Mouse (Mus musculus) limb, embryonic 14.5 days (tissue): ENCODE data around the gene Apol6. TPM values are rescaled to one million over a fixed set of nuclear protein-coding genes. Genes with fewer than 3 reads are reported as not detected.

Source experiments
- ATAC-seq: fragments of 200-750 bp; cut with Nextera tagmentation; 2 replicates; pipeline ENCODE4 v1.8.0; 2017; ENCODE audit warnings: low read depth, moderate number of reproducible peaks, moderate TSS enrichment; ENCODE audit not compliant: low FRiP score
- DNase-seq: peaks from one replicate; pipeline ENCODE4 v3.0.0-alpha.2; 2015; ENCODE audit warnings: low spot score
- H3K27ac ChIP-seq: fragments of 300-500 bp; sonication (generic); replicated peaks from 2 replicates; pipeline ENCODE4 v1.5.1; 2014; ENCODE audit warnings: low read depth, mild to moderate bottlenecking, low read length, moderate library complexity, mixed read lengths
- H3K27me3 ChIP-seq: fragments of 300-500 bp; sonication (generic); 2 replicates; pipeline ENCODE4 v1.6.1; 2014; ENCODE audit warnings: low read length, mixed read lengths; ENCODE audit not compliant: control insufficient read depth, insufficient read depth
- H3K36me3 ChIP-seq: fragments of 300-500 bp; sonication (generic); 2 replicates; pipeline ENCODE4 v1.6.1; 2014; ENCODE audit warnings: mild to moderate bottlenecking, low read length, moderate library complexity, mixed read lengths; ENCODE audit not compliant: control insufficient read depth, insufficient read depth
- H3K4me1 ChIP-seq: fragments of 300-500 bp; sonication (generic); 2 replicates; pipeline ENCODE4 v1.6.1; 2014; ENCODE audit warnings: antibody characterized with exemption, low read length, mixed read lengths; ENCODE audit not compliant: control insufficient read depth, insufficient read depth
- H3K4me2 ChIP-seq: fragments of 300-500 bp; sonication (generic); replicated peaks from 2 replicates; pipeline ENCODE4 v1.6.1; 2014; ENCODE audit warnings: low read depth, mild to moderate bottlenecking, low read length, moderate library complexity; ENCODE audit not compliant: severe bottlenecking
- H3K4me3 ChIP-seq: fragments of 300-500 bp; sonication (generic); replicated peaks from 2 replicates; pipeline ENCODE4 v1.5.1; 2014; ENCODE audit warnings: low read length
- H3K9ac ChIP-seq: fragments of 300-500 bp; sonication (generic); 2 replicates; pipeline ENCODE4 v1.6.1; 2014; ENCODE audit warnings: mild to moderate bottlenecking, low read depth, low read length, moderate library complexity; ENCODE audit not compliant: severe bottlenecking
- H3K9me3 ChIP-seq: fragments of 300-500 bp; sonication (generic); 2 replicates; pipeline ENCODE4 v1.6.1; 2016; ENCODE audit warnings: low read length; ENCODE audit not compliant: control insufficient read depth
- POLR2A ChIP-seq: fragments of 200-500 bp; IDR thresholded peaks from 2 replicates; pipeline ENCODE4 v1.8.0; 2012; ENCODE audit warnings: inconsistent platforms, mild to moderate bottlenecking, moderate library complexity, borderline replicate concordance; ENCODE audit not compliant: insufficient read depth, insufficient read length; ENCODE audit errors: extremely low read depth
- WGBS: fragments of 180-500 bp; shearing (Covaris S2); extraction: QIAGEN DNeasy Blood & Tissue Kit; methylation state at CpG from one replicate; pipeline ENCODE4 v1.1.7; 2014; 5-methylcytosine and 5-hydroxymethylcytosine counted together
- polyA plus RNA-seq, 2 experiments: library from polyadenylated mRNA; depleted of rRNA in 1 of 2; stranded (reverse) in 1 of 2; unstranded in 1 of 2; fragments of >200 nt; fragmentation: Nextera tagmentation in 1 of 2; extraction: Ambion mirVana in 1 of 2; gene quantifications; 2 replicates each; pipeline versions ENCODE4 v1.2.1 to v1.2.3; 2012 to 2014

Gene Apol6
- polyA plus RNA-seq, 2 experiments: 0.49 TPM; not detected in 1

GRCm38 (mm10) chr15:77069019-77069418, 24.5 kb downstream of the Apol6 start:
- WGBS: 87% methylated on average over 3 of the region's 3 CpGs
- H3K4me1 ChIP-seq: peaks cover 16% of the 10 kb centered on the region
- no peak overlapping the region for H3K27ac ChIP-seq
- no peak for ATAC-seq
- peaks cover 2% of the 10 kb centered on the region; the same call in 1 of the 2 replicates for H3K36me3 ChIP-seq
- no peak overlapping the region for H3K4me2 ChIP-seq
- TF ChIP-seq POLR2A: no peak
- H3K9me3 ChIP-seq: no peaks in the 10 kb centered on the region
- no peak for DNase-seq
- no peak overlapping the region for H3K9ac ChIP-seq
- no peak overlapping the region for H3K4me3 ChIP-seq
- H3K27me3 ChIP-seq: no peaks in the 10 kb centered on the region

- DNase-seq (no peak), ATAC-seq (no peak)
- Histone ChIP-seq H3K9me3 (no peaks in the 10 kb centered on the region), H3K27ac (no peak overlapping the region), H3K36me3 (peaks cover 11% of the 10 kb centered on the region), H3K9ac (no peak overlapping the region), H3K4me3 (no peak overlapping the region), H3K27me3 (no peaks in the 10 kb centered on the region), H3K4me2 (no peak overlapping the region), H3K4me1 (peaks cover 16% of the 10 kb centered on the region)
- no peak for TF ChIP-seq POLR2A
- WGBS: 86% methylated on average over 11 of the region's 11 CpGs
Measured at GRCm38 (mm10) chr15:77070745-77071268, 26.3 kb downstream of the Apol6 start.

- H3K4me1 ChIP-seq: peaks cover 16% of the 10 kb centered on the region
- TF ChIP-seq POLR2A: no peak
- H3K27me3 ChIP-seq: no peaks in the 10 kb centered on the region
- no peaks in the 10 kb centered on the region for H3K9me3 ChIP-seq
- 0 out of 2 replicates have a peak overlapping the region, but pooled peaks have one; percentile 3 for H3K4me2 ChIP-seq
- ATAC-seq: 0 out of 2 replicates have a peak, but pooled peaks have one; percentile 48
- peaks cover 16% of the 10 kb centered on the region for H3K36me3 ChIP-seq
- H3K9ac ChIP-seq: no peak overlapping the region
- no peak overlapping the region for H3K4me3 ChIP-seq
- peak; percentile 13 for DNase-seq
- H3K27ac ChIP-seq: no peak overlapping the region
- WGBS: 16% methylated on average over 10 of the region's 10 CpGs
Measured at GRCm38 (mm10) chr15:77071501-77071900, 27.0 kb downstream of the Apol6 start.

- H3K9me3 ChIP-seq: no peaks in the 10 kb centered on the region
- peaks cover 16% of the 10 kb centered on the region for H3K4me1 ChIP-seq
- DNase-seq (no peak), ATAC-seq (no peak)
- no peak overlapping the region for H3K9ac ChIP-seq
- no peak overlapping the region for H3K4me3 ChIP-seq
- no peak for TF ChIP-seq POLR2A
- H3K4me2 ChIP-seq: no peak overlapping the region
- H3K36me3 ChIP-seq: peaks cover 27% of the 10 kb centered on the region
- H3K27me3 ChIP-seq: no peaks in the 10 kb centered on the region
- H3K27ac ChIP-seq: no peak overlapping the region
- 85% methylated on average over 4 of the region's 4 CpGs for WGBS
Measured at GRCm38 (mm10) chr15:77072556-77073163, 28.1 kb downstream of the Apol6 start.

GRCm38 (mm10) chr15:77076523-77076922, 32.0 kb downstream of the Apol6 start:
- 85% methylated on average over 3 of the region's 3 CpGs for WGBS
- H3K27me3 ChIP-seq: no peaks in the 10 kb centered on the region
- no peak overlapping the region for H3K27ac ChIP-seq
- no peak overlapping the region for H3K4me2 ChIP-seq
- H3K4me3 ChIP-seq: no peak overlapping the region
- peaks cover 16% of the 10 kb centered on the region for H3K4me1 ChIP-seq
- ATAC-seq (no peak), DNase-seq (no peak)
- H3K36me3 ChIP-seq: peaks cover 62% of the 10 kb centered on the region
- H3K9me3 ChIP-seq: no peaks in the 10 kb centered on the region
- no peak overlapping the region for H3K9ac ChIP-seq
- no peak for TF ChIP-seq POLR2A

- WGBS: 96% methylated on average over 9 of the region's 9 CpGs
- peaks cover 76% of the 10 kb centered on the region for H3K36me3 ChIP-seq
Measured at GRCm38 (mm10) chr15:77077906-77078305, 33.4 kb downstream of the Apol6 start.

More at GRCm38 (mm10) chr15:77077906-77078305, 33.4 kb downstream of the Apol6 start:
- Histone ChIP-seq H3K4me2 (no peak overlapping the region), H3K9me3 (no peaks in the 10 kb centered on the region), H3K4me1 (0 out of 2 replicates have a peak, but pooled peaks cover 6% of the 10 kb centered on the region), H3K4me3 (no peak overlapping the region), H3K27ac (no peak overlapping the region), H3K27me3 (no peaks in the 10 kb centered on the region), H3K9ac (no peak overlapping the region)
- DNase-seq: no peak
- no peak for TF ChIP-seq POLR2A
- no peak for ATAC-seq
